Mouse (Mus musculus) urinary bladder, postnatal 36 days (tissue): ENCODE results near the gene Arid5b.
A peak's percentile ranks its signal among the peaks of the same experiment; 100 is the strongest.
"Not testable (repeated sequence)": the region's sequence is repeated elsewhere in the genome, so short reads cannot be mapped to it uniquely, and the experiment has no call there.

ENCODE experiments used
- DNase-seq, 2 experiments: peaks; one replicate each; pipeline ENCODE4 v3.0.0; 2022; ENCODE audit warnings: low spot score in 2 of 2, mixed read lengths in 1 of 2

Gene Arid5b

DNA sequence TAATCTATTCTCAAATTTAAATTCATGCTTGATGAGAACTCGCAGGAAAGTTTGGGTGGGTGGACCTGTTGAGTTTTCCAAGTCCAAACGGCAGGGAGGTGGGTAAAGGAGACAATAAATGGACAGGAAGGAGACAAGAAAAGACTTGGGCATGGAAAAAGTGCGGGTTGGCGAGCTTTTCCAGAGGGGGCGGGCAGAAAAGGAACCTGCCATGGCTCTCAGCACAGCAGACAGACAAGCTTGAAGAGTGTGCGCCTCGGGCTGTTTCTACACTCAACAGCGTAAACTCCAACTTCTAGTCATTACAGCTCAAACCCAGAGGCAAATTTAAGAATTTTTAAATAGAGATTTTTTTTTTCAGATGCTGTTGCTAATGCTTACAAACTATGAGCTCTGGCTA lies 168.4 kb downstream of the Arid5b start:
- DNase-seq: no peak

DNA sequence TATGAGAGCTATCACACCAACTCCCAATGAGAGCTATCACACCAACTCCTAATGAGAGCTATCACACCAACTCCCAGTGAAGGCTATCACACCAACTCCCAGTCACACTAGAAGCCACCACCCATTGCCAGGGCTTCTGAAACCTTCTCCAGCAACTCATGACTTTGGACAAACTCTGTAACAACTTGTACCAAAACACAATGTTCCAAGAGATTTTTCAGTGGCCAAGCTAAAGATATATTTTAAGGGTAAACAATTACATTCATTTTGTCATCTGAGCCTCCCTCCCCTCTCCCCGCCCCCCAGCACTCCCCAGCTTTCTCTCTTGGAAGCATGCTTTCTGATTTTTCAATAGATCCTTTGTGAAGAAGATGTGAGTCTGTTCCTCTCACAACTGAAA lies 168.9 kb downstream of the Arid5b start:
- DNase-seq: no peak

DNA sequence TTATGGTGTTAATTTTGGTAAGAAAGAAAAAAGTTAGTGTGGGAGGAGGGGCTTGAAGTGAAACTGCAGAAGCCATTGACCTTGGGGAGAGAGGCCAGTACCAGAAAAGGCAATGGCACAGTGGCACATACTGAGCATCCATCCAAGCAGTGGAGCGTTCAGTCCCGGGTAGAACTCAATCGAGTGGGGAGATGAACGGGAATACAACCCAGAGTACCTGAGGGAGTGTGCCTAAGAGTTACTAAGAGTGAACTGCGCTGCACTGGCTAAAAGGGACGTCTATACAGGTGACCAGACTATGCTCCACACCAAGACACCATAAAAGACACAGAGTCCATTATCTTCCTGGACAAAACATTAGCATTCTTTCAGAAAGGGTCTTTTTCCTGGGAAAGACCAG lies 170.8 kb downstream of the Arid5b start:
- DNase-seq: no peak

DNA sequence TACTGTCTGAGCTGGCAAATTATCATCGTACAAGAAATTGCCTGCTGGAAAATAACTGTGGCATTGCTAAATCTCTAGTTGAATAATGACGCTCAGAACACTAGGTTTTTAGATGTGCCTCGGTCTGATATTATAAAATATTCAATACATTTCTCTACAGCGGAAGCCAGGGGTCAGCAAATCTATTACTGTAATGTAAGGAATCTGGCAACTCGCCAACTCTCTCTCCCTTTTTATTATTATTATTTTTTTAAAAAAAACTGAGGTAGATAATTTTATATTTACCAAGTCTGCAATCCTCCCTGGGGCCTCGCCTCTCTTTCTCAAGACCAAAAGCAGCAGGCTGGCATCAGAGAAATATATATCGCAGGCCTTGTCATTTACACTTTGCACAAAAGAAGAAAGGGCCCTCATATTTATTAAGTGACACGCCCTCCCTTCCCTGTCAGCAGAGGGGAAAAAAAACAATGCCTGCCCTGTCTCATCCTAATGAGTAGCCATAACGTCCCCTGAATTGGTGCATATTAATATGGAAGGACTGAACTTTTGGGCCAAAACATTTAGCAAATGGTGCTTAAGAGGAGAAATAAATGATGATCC lies 172.1 kb downstream of the Arid5b start:
- DNase-seq: no peak

DNA sequence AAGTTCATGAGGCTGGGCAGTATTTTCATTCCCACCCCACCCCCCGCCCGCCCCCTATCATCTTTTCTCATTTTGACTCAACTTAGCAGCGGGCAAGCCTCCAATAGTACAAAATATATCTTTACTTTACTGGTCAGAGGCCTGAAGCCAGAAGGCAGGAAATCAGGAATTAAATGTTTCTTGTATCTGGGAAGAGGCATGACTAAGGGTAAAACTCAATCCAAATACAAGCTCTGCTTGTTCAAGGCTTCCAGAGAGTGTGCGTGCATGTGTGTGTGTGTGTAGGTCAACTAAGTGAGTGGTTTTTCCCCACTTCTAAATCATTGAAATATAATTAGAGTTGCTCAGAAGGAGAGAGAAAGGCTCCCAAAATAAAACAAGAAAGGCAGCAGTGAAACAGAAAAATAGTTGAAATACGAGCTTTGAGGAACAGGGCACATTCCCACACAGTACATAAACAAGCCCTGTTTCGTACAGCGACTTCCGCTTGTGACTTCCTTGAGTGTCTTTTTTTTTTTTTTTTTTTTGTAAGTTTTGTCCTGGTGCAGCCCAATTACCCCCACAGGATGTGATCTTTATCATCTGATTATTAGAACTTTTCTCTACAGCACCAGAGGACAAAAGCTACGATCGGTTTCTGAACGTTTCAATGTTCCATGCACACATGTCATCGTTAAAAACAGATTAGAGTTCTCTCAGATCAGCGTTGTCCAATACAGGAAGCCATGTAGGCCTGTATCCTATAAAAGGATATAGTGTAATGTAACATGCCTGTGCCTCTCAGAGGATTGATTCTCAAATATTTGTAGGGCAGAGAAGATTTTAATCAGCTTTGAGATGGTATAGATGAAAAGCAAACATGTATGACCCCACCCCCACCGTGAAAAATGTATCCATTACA lies 173.4 kb downstream of the Arid5b start:
- no peak for DNase-seq

DNA sequence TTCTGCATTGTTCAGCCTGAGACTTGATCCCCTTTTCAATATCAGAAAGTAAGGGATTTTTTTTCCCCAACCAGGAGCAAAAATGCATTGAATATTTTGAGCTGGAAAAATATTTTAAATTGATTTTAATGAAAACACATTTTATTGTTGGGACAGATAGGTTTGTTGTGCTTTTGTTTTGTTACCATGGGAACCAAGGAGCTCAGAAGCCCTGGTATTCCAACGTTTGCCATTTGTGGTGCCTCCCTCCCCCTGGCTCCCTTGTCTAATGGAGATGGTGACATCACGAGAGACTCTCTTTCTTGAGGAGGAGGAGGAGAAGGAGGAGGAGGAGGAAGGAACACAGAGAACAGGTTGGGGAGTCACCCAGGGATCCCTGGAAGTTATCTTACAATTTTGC lies 174.1 kb downstream of the Arid5b start:
- DNase-seq: no peak

DNA sequence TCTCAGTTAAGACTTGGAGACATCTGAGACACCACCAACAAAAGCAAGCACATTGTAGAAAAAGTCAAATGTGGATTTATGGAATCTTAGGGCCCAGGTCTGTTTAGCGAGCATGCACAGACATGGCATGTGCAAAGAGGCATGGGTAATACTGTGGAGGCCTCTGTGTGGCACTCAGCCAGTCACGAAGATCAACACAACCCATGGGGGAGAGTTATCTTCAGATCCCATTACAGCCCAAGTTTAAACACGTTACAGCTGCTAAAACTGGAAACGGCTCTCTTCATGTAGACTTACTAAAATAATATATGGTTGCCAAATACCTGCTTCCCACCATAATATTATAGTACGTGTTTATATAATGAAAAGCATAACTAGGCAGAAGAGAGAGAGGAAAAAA lies 174.6 kb downstream of the Arid5b start:
- peak; percentile 46 to 66 for DNase-seq

DNA sequence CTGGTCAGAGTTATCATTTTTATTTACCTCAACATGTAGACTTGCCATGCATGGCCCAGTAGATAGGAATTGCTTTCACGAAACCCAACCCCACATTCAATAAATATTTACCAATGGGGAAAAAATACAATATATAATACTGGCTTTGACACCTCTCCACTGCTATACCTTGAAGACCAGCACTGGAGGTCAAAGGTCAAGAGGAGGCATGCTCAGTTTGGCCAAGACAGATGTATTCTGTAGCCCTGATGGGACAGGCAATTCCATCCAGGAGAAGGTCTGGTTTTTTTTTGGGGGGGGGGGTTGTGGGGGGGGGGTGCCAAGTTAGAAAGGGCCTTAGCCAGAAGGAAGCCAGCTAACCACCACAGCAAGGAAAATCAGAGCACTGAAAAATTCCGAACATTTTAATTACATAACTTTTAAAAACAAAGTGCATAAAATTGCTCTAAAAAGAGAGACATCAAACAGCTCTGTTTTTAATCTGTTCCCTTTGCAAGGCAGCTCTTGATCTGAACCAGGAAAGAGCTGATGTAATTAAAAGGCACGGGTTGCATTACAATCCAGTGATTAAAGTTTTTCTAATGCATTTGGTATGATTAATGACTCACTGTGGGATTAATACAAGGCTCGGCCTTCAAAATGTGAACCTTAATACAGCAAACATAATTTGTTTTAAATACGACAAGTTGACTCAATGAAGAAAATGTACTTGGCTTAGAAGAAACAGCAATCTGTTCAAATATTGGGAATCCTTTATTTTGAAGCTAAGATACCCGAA lies 175.3 kb downstream of the Arid5b start:
- DNase-seq: no peak

DNA sequence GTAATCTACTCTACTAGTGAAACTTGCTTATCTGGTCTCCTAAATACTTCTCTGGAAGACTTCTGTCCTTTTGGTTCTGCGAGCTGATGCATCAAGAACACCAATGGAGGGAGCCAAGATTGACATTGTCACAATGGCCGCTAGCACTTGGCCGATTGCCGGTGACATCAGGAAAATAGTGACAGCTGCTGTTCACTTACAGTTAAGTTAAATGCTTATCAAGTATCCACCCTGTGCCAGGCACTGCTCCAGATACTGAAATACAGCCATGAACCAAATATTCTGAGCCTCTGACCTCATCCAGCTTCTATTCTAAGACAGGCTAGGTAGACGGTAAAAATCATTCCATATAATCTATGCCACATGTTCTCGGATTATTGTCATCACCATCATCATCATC lies 176.0 kb downstream of the Arid5b start:
- DNase-seq: no peak

DNA sequence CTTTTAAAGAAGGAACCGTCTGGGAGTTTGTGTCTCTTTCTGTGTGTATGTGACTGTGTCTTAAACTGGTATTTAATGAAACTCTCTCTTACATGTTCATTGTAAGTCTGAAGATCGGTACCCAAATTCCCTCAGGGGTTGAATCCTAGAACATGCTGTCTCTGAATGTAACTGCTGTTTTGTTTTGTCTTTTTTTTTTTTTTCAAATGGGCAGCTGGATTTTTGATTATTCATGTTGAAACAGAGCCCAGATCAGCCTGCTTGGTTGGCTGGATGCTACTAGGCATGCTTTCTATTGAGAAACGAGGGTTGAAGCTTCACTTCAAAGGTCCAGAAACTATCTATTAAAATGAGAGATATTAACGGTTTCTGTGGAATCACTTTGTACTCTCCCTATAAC lies 177.3 kb downstream of the Arid5b start:
- no peak for DNase-seq

DNA sequence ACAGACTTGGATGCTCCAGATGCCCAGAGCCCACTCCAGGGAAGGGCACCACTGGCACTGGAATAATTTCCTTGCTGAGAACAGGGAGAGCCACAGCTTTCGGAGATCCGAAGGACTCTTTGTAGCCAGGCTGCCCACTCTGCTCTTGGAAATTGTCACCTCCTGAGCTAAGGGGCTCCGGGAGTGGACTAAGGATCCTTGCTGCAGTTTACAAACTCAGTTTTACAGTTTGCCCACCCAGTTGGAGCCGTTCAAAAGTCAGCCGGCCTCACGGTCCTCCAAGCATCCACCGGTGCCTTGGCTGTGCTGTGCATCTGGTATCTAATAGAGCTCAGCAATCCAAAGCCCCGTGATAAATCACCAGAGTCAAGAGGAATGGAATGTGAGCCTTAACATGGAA lies 178.0 kb downstream of the Arid5b start:
- no peak for DNase-seq

DNA sequence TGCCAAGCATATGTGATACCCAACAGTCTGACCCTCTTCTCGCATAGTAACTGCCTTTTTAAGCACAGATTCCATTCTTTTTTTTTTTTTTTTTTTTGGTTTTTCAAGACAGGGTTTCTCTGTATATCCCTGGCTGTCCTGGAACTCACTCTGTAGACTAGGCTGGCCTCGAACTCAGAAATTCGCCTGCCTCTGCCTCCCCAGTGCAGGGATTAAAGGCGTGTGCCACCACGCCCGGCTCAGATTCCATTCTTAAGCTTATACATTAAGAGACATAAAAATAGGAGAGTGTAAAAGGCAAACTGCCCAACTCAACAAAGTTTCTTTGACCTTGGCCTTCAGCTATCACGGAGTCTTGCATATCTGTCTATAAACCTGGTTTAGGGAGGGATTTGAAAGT lies 178.7 kb downstream of the Arid5b start:
- not testable (repeated sequence) for DNase-seq

DNA sequence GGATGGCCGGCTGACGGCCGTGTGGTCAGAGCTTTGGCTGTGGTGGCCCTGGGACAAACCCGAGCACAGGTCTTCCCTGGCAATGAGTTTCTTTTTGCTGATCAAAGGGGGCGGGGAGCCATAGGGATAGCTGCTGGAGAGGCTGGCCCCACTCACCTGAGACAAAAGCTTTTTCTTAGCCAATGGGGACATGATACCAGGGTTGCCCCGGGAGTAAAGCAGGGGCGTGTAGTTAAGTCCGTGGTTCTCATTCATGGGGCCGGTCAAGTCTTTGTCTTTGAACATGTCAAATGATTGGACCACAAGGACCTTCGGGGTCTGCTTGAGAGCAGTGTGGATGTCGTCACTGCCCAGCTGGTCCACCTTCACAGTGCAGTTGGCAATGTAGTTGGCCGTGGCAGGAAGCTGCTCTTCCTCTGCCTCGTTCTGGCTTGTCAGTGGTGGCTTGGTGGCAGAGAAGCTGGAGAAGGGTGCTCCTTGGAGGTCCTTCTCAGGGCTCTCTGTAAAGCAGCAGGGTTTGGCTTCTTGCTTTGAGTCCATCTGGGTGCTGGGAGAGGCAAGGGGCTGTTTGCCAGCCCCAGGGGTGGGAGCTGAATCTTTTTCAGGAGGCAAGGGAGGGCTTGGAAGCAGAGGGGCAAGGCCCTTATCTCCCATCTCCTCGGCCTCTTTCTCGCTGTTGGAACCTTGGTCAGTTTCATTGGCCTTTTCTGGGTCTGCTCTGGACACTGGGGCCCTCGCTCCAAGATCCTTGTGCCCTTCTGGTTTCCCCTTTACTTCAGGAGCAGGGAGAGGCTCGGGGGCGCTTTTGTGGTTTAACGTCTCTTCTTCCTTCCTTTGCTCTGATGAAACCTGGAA lies 180.5 kb downstream of the Arid5b start:
- DNase-seq: no peak

DNA sequence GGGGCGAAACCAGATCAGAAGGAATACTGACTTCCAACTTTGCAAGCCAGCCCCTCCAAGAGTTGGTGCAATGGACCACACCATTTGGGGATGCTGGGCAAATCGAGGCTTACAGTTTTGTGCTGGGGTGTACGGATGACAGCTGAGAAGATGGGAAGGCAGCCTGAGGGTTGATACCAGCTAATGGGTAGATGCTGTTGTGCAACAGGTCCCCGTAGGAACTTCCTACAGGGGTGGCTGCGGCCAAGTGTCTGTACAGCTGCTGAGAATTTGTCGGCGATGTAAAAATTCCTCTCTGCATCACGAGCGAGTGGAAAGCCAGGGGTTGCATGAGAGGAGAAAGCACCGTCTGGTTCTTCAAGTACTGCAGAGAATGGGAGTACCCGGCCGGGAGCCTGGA lies 182.1 kb downstream of the Arid5b start:
- DNase-seq: no peak

DNA sequence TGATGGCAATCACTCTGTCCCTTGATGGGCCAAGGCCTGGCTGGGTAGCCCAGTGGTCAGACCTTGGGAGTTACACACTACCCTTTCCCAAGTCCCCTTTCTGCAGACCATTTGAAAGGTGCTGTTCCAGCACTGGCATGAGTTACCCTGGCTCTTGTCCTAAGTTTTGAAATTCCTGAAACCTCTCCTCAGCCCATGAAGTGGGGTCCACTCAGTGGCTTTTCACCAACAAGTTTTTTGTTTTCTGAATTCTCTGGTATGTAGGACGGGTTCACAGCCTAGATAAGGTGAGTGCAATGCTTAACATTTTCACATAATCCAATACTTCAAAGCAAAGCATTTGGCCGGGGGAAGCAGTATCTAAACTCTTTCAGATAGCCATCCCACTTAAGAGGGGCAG lies 183.4 kb downstream of the Arid5b start:
- DNase-seq: no peak

DNA sequence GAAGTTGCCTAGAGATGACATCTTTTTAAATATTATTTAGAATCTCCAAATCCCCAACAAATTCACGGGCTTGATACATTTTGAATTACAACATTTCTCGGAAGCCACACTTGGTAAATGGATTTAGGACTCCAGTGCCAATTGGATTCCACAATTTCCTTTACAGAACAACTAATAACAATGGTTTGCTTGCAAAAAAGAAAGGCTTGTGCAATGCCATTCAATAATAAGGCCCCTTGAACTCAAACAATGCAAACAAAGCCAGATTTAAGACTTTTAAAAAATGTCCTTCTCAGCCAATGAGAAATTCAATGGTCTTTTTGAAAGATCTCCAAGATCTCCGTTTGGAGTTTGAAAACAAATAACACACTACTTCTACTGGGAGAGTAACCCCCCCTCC lies 185.0 kb downstream of the Arid5b start:
- DNase-seq: no peak

DNA sequence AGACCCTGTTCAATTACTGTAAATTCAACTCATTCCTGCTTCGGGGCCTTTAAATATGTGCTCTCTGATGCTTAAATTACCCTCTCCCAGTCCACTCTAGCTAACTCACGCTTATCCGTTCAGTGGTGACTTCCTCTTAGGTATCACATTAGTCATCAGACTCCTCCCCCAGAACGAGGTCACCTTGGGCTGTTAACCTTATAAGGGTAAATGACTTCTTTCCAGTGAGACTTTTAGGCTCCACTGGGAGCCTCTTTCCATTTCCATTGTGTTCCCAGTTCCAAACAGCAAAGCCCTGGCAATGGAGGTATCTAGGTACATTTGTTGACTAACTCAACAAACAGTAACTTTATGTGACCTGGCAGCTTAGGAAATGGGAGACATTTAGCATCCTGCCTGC lies 186.7 kb downstream of the Arid5b start:
- DNase-seq: no peak

DNA sequence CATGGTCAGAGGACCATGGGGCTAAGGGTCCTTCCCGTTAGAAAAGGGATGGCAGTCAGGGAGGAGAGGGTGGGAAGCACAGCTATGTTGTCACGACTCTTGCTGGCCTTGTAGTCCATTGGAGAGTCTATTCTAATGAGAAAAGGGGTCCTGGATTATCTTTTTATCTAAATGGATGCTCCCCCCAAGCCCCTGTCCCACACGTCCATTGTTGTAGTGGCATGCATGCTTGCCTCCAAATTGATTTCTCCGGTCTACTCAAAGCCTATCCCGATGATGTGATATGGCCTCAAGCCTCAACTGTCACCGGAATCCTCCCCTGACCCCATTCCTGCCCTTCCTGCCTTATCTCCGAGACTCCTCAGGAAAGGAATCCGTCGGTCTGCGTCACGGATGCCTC lies 187.5 kb downstream of the Arid5b start:
- DNase-seq: no peak

DNA sequence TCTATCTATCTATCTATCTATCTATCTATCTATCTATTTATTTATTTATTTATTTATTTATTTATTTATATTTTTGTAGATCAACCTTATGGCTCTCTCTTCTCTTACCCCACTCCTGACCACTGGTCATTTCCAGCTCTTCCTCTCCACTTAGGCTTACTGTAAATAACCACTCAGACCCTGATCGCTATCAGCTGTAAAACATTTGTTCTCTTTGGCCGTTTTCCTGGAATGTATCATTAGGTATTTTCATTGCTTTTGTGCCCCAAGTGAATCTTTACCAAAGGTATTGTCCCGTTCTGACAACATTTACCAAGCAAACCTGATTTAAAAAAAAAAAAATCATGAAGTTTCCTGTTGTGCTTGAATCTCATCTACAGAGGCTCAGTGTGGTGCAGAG lies 188.0 kb downstream of the Arid5b start:
- no peak for DNase-seq

DNA sequence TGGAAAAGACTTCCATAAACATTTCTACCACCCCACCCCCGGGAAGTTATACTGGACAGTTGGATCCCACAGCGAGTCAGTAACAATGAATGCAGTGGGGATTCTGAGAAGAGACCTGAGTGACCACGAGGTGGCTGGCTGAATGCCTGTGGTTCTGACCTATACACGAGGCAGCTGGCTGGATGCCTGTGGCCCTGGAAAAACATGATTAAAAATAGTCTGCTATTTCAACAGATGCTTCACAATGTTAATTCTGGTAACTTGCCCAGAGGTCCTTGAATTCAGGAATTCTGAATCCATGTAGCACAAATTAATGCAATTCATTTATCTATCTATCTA lies 188.4 kb downstream of the Arid5b start:
- DNase-seq: peak in 1 of 2 experiments; percentile 77

DNA sequence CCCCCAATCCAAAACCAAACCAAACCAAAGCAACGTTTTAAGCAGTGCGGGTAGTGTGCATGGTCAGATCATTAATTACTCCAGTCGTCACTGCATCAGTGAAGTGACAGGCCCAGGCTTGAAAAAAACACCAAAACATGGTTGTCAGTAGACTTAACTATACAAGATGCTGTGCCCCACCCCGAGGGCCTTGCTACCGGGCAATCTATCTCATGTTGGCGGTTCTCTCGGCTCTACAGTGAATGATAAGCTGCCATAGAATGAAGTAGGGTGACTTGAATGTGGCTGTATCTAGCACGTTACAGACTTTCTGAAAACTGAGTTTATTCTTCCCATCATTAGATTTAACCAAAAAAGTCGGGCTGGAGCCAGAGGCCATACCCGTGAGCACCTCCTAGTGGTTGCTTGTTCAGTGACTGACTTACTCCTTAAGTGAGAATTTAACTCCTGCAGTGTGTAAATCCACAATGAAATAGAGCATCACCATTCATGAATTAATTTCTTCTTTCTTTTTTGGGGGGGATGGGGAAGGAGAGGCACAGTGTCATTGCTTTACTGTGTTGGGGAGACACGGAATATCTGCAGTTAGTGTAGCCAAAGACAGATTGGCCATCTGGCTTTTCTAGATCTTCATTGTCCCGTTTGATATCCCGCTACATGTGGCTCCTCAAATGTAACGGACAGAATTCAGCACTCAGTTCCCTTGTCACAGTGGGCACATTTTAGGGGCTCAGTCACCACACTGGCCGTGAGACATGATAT lies 188.9 kb downstream of the Arid5b start:
- DNase-seq: no peak
